Mouse (Mus musculus): ENCODE measurements around the gene Krtap21-1. TPM values are rescaled to one million over a fixed set of nuclear protein-coding genes. Genes with fewer than 3 reads are reported as not detected.

Krtap21-1 gene
- not detected in 2 replicates for polyA plus RNA-seq (2015; fragmentation: Nextera tagmentation; extraction: Ambion mirVana)

DNA sequence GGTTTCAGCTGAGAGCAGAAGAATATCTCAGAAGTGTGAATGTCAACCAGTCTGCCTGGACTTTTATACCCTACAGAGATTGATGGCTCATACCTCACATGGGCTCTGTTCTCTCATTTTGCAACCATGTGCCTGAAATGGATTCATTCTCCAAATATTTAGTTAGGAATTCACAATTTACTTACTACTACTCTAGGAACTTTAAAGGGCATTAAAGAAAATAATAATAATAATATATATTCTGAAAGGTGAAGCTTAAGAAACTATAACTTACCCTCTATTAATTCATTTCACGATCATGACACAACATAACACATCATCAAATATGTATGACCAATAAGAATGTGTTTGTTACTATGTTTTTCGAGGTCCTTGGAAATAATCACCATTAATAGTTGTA is at the start of gene Krtap21-1:
Krtap21-1 (minus strand) TSS at position 101 of the 400 bp plus-strand sequence.
- no peak for ATAC-seq (ENCODE audit: insufficient read depth)

DNA sequence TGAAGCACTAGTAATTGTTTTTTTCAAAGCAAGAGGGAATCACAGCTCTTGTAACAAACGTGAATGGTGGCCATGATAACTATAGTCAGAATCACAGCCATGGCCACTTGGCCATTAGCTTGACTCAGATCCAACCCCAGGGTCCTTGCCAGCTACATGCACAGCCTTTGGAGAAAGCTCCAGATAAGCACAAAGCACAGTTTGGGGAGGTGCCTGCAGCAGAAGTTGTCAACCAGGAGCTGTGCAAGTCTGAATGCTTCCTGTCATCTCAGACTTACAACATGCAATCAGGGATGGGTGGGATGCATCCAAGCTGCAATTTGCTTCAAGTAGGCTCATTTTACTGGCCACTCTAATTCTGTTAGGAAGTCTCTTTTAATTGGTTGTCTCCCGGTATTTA is 25.9 kb upstream of the Krtap21-1 start:
- ATAC-seq (ENCODE audit: insufficient read depth), result no peak
- WGBS (ENCODE audit: insufficient replicate concordance), result 61% methylated on average over 2 of the region's 2 CpGs
- Histone ChIP-seq H3K9ac (no peak overlapping the region), H3K27ac (replicated peaks) (no peak overlapping the region), H3K4me2 (no peak overlapping the region), H3K4me1 (replicated peaks) (no peaks in the 10 kb centered on the region), H3K36me3 (replicated peaks) (no peaks in the 10 kb centered on the region), H3K27me3 (no peaks in the 10 kb centered on the region), H3K9me3 (replicated peaks) (no peaks in the 10 kb centered on the region), H3K4me3 (replicated peaks) (no peak overlapping the region)

More for the DNA sequence above, at the start of gene Krtap21-1:
- no peak within 1 kb of the TSS for H3K27ac ChIP-seq (replicated peaks)
- no peak within 1 kb of the TSS for H3K9ac ChIP-seq
- H3K9me3 ChIP-seq (replicated peaks), result no peaks in the 10 kb centered on the region
- no peak within 1 kb of the TSS for H3K4me3 ChIP-seq (replicated peaks)
- H3K27me3 ChIP-seq, result no peaks in the 10 kb centered on the region
- H3K4me1 ChIP-seq (replicated peaks), result no peaks in the 10 kb centered on the region
- WGBS (ENCODE audit: insufficient replicate concordance), result 35% methylated on average over 2 of the region's 2 CpGs
- no peaks in the 10 kb centered on the region for H3K36me3 ChIP-seq (replicated peaks)
- no peak within 1 kb of the TSS for H3K4me2 ChIP-seq

DNA sequence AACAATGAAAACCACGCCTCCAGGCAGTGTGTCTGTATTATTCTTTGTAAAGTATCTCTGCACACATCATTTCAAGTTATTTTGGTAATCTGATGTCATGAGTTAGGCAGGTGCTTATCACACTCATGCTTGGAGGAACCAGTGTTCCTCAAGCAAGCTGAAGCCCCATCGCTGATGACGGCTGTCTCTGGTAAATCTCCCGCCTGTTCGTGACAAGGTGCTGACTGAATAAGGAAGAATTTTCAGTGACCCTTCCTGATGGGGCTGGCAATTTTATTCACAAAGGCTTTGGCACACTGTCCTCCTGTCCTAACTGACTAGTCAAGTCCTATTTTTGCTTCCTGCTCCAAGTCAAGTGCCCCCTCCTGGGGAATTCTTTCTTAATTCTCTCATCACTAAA is 21.6 kb upstream of the Krtap21-1 start:
- no peaks in the 10 kb centered on the region for H3K27me3 ChIP-seq
- H3K4me3 ChIP-seq (replicated peaks), result no peak overlapping the region
- no peaks in the 10 kb centered on the region for H3K36me3 ChIP-seq (replicated peaks)
- no peaks in the 10 kb centered on the region for H3K9me3 ChIP-seq (replicated peaks)
- no peaks in the 10 kb centered on the region for H3K4me1 ChIP-seq (replicated peaks)
- H3K9ac ChIP-seq, result no peak overlapping the region
- H3K27ac ChIP-seq (replicated peaks), result no peak overlapping the region
- no peak overlapping the region for H3K4me2 ChIP-seq
- no peak for ATAC-seq (ENCODE audit: insufficient read depth)
- WGBS (ENCODE audit: insufficient replicate concordance), result 74% methylated on average over 5 of the region's 5 CpGs

- WGBS (ENCODE audit: insufficient replicate concordance), result 64% methylated on average over 3 of the region's 3 CpGs
These were observed 16.3 kb upstream of the Krtap21-1 start, which contains the start of gene Krtap6-2 for GRCm38 (mm10) chr16:89420011-89420410. Gene Krtap6-2 (minus strand): TSS chr16:89420111.

DNA sequence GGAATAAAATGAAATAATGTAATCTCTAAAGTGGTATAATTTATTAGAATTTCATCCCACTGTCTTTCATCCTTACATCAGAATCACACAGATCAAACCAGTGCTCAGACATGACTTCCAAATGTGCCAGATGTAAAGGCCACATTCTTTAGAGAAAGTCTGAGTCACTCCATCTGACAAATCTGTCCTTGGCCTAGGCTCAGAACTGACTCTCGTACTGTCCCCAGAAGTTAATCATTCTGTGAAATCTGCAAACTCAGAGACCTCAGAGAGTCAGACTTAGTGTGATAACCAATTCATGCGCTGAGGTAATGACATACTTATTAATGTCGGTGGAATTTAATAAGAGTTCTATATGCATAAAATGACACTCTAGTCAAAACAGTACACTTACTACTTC is 12.6 kb upstream of the Krtap21-1 start:
- 60% methylated on average over 3 of the region's 3 CpGs for WGBS (ENCODE audit: insufficient replicate concordance)

More at GRCm38 (mm10) chr16:89420011-89420410, 16.3 kb upstream of the Krtap21-1 start, which contains the start of gene Krtap6-2:
- ATAC-seq (ENCODE audit: insufficient read depth), result no peak
- Histone ChIP-seq H3K36me3 (replicated peaks) (no peaks in the 10 kb centered on the region), H3K9me3 (replicated peaks) (no peaks in the 10 kb centered on the region), H3K9ac (no peak within 1 kb of the TSS), H3K27ac (replicated peaks) (no peak within 1 kb of the TSS), H3K4me1 (replicated peaks) (no peaks in the 10 kb centered on the region), H3K4me3 (replicated peaks) (no peak within 1 kb of the TSS), H3K4me2 (no peak within 1 kb of the TSS), H3K27me3 (no peaks in the 10 kb centered on the region)

GRCm38 (mm10) chr16:89410345-89411068 is 6.8 kb upstream of the Krtap21-1 start:
- no peak for ATAC-seq (ENCODE audit: insufficient read depth)
- no peak overlapping the region for H3K4me3 ChIP-seq (replicated peaks)
- no peaks in the 10 kb centered on the region for H3K9me3 ChIP-seq (replicated peaks)
- H3K27me3 ChIP-seq, result no peaks in the 10 kb centered on the region
- H3K27ac ChIP-seq (replicated peaks), result no peak overlapping the region
- H3K4me1 ChIP-seq (replicated peaks), result no peaks in the 10 kb centered on the region
- H3K9ac ChIP-seq, result no peak overlapping the region
- H3K4me2 ChIP-seq, result no peak overlapping the region
- 56% methylated on average over 5 of the region's 5 CpGs for WGBS (ENCODE audit: insufficient replicate concordance)
- no peaks in the 10 kb centered on the region for H3K36me3 ChIP-seq (replicated peaks)

More for the DNA sequence above, 12.6 kb upstream of the Krtap21-1 start:
- no peak overlapping the region for H3K4me2 ChIP-seq
- H3K9me3 ChIP-seq (replicated peaks), result no peaks in the 10 kb centered on the region
- H3K27ac ChIP-seq (replicated peaks), result no peak overlapping the region
- no peak overlapping the region for H3K4me3 ChIP-seq (replicated peaks)
- no peaks in the 10 kb centered on the region for H3K36me3 ChIP-seq (replicated peaks)
- no peaks in the 10 kb centered on the region for H3K4me1 ChIP-seq (replicated peaks)
- no peaks in the 10 kb centered on the region for H3K27me3 ChIP-seq
- H3K9ac ChIP-seq, result no peak overlapping the region
- no peak for ATAC-seq (ENCODE audit: insufficient read depth)

GRCm38 (mm10) chr16:89372734-89373461 is 30.8 kb downstream of the Krtap21-1 start:
- ATAC-seq (ENCODE audit: insufficient read depth), result no peak
- H3K4me3 ChIP-seq (replicated peaks), result no peak overlapping the region
- no peak overlapping the region for H3K9ac ChIP-seq
- H3K9me3 ChIP-seq (replicated peaks), result no peaks in the 10 kb centered on the region
- H3K36me3 ChIP-seq (replicated peaks), result no peaks in the 10 kb centered on the region
- no peak overlapping the region for H3K4me2 ChIP-seq
- H3K27me3 ChIP-seq, result no peaks in the 10 kb centered on the region
- H3K4me1 ChIP-seq (replicated peaks), result no peaks in the 10 kb centered on the region
- 65% methylated on average over 2 of the region's 2 CpGs for WGBS (ENCODE audit: insufficient replicate concordance)
- H3K27ac ChIP-seq (replicated peaks), result no peak overlapping the region

Other genes with a start within 250 kb of the Krtap21-1 start
- not detected in 2 replicates for gene Gm9789, start 245.9 kb downstream of the Krtap21-1 start, polyA plus RNA-seq (2015; fragmentation: Nextera tagmentation; extraction: Ambion mirVana)
- gene Gm7735, start 234.4 kb downstream of the Krtap21-1 start, polyA plus RNA-seq (2015; fragmentation: Nextera tagmentation; extraction: Ambion mirVana), result not detected in 2 replicates
- gene 1110057P08Rik, start 229.1 kb downstream of the Krtap21-1 start, polyA plus RNA-seq (2015; fragmentation: Nextera tagmentation; extraction: Ambion mirVana), result not detected in 2 replicates
- gene Krtap20-2, start 198.0 kb downstream of the Krtap21-1 start, polyA plus RNA-seq (2015; fragmentation: Nextera tagmentation; extraction: Ambion mirVana), result not detected in 2 replicates
- not detected in 2 replicates for gene Krtap6-2, start 16.2 kb upstream of the Krtap21-1 start, polyA plus RNA-seq (2015; fragmentation: Nextera tagmentation; extraction: Ambion mirVana)
- not detected in 2 replicates for gene Krtap8-1, start 84.1 kb upstream of the Krtap21-1 start, polyA plus RNA-seq (2015; fragmentation: Nextera tagmentation; extraction: Ambion mirVana)
- gene Krtap7-1, start 104.5 kb upstream of the Krtap21-1 start, polyA plus RNA-seq (2015; fragmentation: Nextera tagmentation; extraction: Ambion mirVana), result not detected in 2 replicates
- gene Krtap11-1, start 167.3 kb upstream of the Krtap21-1 start, polyA plus RNA-seq (2015; fragmentation: Nextera tagmentation; extraction: Ambion mirVana), result not detected in 2 replicates

All from liver, embryonic 15.5 days (tissue).